Mouse (Mus musculus): ENCODE data around the gene Tubgcp4. TPM values are rescaled to one million over a fixed set of nuclear protein-coding genes. Genes with fewer than 3 reads are reported as not detected.
"Not testable (repeated sequence)": the region's sequence is repeated elsewhere in the genome, so short reads cannot be mapped to it uniquely, and the experiment has no call there.

The Tubgcp4 gene
- polyA plus RNA-seq (2014; fragmentation: Nextera tagmentation; extraction: Ambion mirVana), result 67.8 and 69.3 TPM in 2 replicates

DNA sequence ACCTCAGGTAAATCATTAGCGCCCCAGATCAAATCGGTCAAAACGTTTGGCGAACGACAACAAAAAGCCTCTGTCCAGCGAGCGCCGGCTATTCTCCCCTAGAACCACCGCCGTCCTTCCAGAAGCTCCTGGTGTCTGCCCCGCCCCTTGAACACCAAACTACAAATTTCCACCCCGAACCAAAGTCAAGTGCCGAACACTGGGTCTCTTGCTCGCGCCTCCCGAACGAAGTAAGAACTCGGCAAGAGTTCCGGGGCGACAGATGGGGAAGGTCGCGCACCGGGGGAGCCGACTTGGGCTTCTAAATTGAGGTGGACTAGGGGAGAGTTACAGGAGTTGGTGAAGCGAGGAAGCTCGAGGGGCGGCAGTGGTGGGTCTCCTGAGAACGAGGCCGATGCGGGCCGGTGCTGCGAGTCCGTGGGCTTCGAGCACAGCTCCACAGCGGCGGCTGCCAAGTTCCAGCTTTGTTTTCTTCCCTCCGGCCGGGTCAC is at the start of gene Tubgcp4:
Tubgcp4 (plus strand) TSS at position 174 of the 491 bp plus-strand sequence.
- Histone ChIP-seq H3K4me3 (ENCODE audit: low read depth, low read length) (peak within 1 kb of the TSS; percentile 72), H3K27ac (ENCODE audit: low read depth, low read length) (peak within 1 kb of the TSS; percentile 64; the same call in 1 of the 2 replicates), H3K4me1 (ENCODE audit: control insufficient read depth, insufficient read depth, low read length) (peaks cover 20% of the 10 kb centered on the region), H3K27me3 (ENCODE audit: control insufficient read depth, insufficient read depth, low read length) (no peaks in the 10 kb centered on the region), H3K9me3 (ENCODE audit: control insufficient read depth, low read length) (no peaks in the 10 kb centered on the region), H3K36me3 (ENCODE audit: control insufficient read depth, insufficient read depth, low read length) (peaks cover 6% of the 10 kb centered on the region), H3K9ac (ENCODE audit: low read length) (peak within 1 kb of the TSS; percentile 84), H3K4me2 (peak within 1 kb of the TSS; percentile 82)
- DNase-seq (ENCODE audit: low spot score, missing footprints) (no peak), ATAC-seq (ENCODE audit: low FRiP score) (no peak; the same call in 1 of the 2 replicates)
- under 1% methylated on average over 38 of the region's 38 CpGs for WGBS

DNA sequence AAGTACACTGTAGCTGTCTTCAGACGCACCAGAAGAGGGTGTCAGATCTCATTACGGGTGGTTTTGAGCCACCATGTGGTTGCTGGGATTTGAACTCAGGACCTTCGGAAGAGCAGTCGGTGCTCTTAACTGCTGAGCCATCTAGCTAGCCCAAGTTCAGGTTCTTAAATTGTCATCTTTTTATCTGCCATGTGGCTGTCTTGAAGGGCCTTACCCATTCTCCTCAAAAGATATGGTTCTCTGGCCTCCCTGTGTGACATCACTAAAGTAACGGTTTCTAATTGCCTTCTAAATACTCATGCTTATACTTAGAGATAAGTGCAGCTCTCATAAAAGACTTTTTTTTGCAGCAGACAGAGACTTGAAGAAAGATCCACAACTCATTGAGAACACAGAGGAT is 44.2 kb upstream of the Tubgcp4 start:
- not testable (repeated sequence) for H3K27ac ChIP-seq (ENCODE audit: low read depth, low read length); H3K4me3 ChIP-seq (ENCODE audit: low read depth, low read length); ATAC-seq (ENCODE audit: low FRiP score); H3K36me3 ChIP-seq (ENCODE audit: control insufficient read depth, insufficient read depth, low read length); H3K27me3 ChIP-seq (ENCODE audit: control insufficient read depth, insufficient read depth, low read length); DNase-seq (ENCODE audit: low spot score, missing footprints); H3K9me3 ChIP-seq (ENCODE audit: control insufficient read depth, low read length); H3K4me2 ChIP-seq; H3K4me1 ChIP-seq (ENCODE audit: control insufficient read depth, insufficient read depth, low read length); H3K9ac ChIP-seq (ENCODE audit: low read length)
- 86% methylated on average over 5 of the region's 5 CpGs for WGBS

DNA sequence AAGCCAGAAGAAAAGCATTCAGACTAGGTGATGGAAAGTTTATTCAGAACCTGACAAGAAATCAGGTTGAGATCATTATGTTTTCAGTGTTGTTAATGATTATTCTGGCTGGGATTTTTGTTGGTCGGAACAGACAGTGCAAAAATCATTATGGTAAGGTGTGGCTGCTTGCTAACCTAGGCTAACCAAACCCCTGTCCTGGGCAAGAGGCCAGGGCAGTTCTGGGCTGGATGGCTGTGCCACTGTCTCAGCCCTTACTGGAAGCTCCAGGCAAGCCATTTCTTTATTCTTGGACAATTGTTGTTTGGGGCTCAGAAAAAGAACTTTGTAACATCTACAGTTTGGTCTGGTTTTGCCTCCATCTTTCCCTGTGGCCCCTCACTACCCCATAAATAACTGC is 42.9 kb upstream of the Tubgcp4 start:
- no peak overlapping the region for H3K4me3 ChIP-seq (ENCODE audit: low read depth, low read length)
- no peak overlapping the region for H3K9ac ChIP-seq (ENCODE audit: low read length)
- no peak overlapping the region for H3K4me2 ChIP-seq
- H3K4me1 ChIP-seq (ENCODE audit: control insufficient read depth, insufficient read depth, low read length), result no peaks in the 10 kb centered on the region
- WGBS, result 93% methylated on average over 1 of the region's 1 CpGs
- no peak for ATAC-seq (ENCODE audit: low FRiP score)
- DNase-seq (ENCODE audit: low spot score, missing footprints), result no peak
- H3K9me3 ChIP-seq (ENCODE audit: control insufficient read depth, low read length), result no peaks in the 10 kb centered on the region
- H3K27me3 ChIP-seq (ENCODE audit: control insufficient read depth, insufficient read depth, low read length), result no peaks in the 10 kb centered on the region
- H3K27ac ChIP-seq (ENCODE audit: low read depth, low read length), result no peak overlapping the region
- H3K36me3 ChIP-seq (ENCODE audit: control insufficient read depth, insufficient read depth, low read length), result no peaks in the 10 kb centered on the region

DNA sequence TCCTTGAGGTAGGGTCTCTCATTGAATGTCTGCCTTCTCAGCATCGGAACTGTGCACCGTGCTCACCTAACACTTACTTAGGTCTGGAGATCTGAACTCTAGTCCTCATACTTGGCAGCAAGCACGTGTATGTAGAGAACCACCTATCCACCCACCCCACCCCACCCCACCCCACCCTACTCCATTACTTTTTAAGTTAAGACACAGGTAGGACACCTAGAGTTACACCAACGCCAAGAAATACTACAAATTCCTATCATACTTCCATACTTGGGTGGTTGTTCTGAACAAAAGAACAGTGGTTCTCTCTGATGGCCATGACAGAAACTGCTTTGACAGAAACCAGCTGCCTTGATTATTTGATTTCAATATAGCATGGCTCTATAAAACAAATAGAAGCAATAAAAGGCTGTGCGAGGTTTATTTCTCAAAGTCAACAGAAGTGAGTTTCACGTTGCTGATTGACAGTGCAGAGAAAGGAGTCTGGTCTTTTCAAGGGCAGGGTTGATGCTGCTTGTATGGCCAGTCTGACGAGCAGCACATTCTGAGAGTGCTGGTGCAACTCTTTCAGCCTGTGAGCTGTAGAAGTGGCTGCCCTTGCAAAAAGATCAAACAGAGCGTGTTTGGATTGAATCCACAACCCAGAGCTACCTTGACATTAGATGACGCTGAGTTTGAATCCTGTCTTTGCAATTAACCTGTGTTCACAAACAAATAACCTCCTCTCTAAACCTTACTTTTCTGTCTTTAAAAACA is 41.4 kb upstream of the Tubgcp4 start:
- H3K4me1 ChIP-seq (ENCODE audit: control insufficient read depth, insufficient read depth, low read length), result no peaks in the 10 kb centered on the region
- WGBS, result 77% methylated on average over 9 of the region's 9 CpGs

GRCm38 (mm10) chr2:121132822-121133221 is 37.6 kb upstream of the Tubgcp4 start:
- ATAC-seq (ENCODE audit: low FRiP score), result no peak
- Histone ChIP-seq H3K27me3 (ENCODE audit: control insufficient read depth, insufficient read depth, low read length) (no peaks in the 10 kb centered on the region), H3K4me3 (ENCODE audit: low read depth, low read length) (no peak overlapping the region), H3K9me3 (ENCODE audit: control insufficient read depth, low read length) (no peaks in the 10 kb centered on the region), H3K36me3 (ENCODE audit: control insufficient read depth, insufficient read depth, low read length) (no peaks in the 10 kb centered on the region), H3K4me2 (no peak overlapping the region), H3K9ac (ENCODE audit: low read length) (no peak overlapping the region), H3K4me1 (ENCODE audit: control insufficient read depth, insufficient read depth, low read length) (no peaks in the 10 kb centered on the region), H3K27ac (ENCODE audit: low read depth, low read length) (no peak overlapping the region)
- DNase-seq (ENCODE audit: low spot score, missing footprints), result no peak
- 66% methylated on average over 1 of the region's 1 CpGs for WGBS

More for the DNA sequence above, 41.4 kb upstream of the Tubgcp4 start:
- ATAC-seq (ENCODE audit: low FRiP score), result no peak
- H3K27me3 ChIP-seq (ENCODE audit: control insufficient read depth, insufficient read depth, low read length), result no peaks in the 10 kb centered on the region
- DNase-seq (ENCODE audit: low spot score, missing footprints), result no peak
- no peaks in the 10 kb centered on the region for H3K9me3 ChIP-seq (ENCODE audit: control insufficient read depth, low read length)
- no peak overlapping the region for H3K4me2 ChIP-seq
- H3K27ac ChIP-seq (ENCODE audit: low read depth, low read length), result no peak overlapping the region
- no peak overlapping the region for H3K4me3 ChIP-seq (ENCODE audit: low read depth, low read length)
- H3K36me3 ChIP-seq (ENCODE audit: control insufficient read depth, insufficient read depth, low read length), result no peaks in the 10 kb centered on the region
- H3K9ac ChIP-seq (ENCODE audit: low read length), result no peak overlapping the region

GRCm38 (mm10) chr2:121137371-121137770 is 33.1 kb upstream of the Tubgcp4 start:
- Histone ChIP-seq H3K27me3 (ENCODE audit: control insufficient read depth, insufficient read depth, low read length) (no peaks in the 10 kb centered on the region), H3K4me1 (ENCODE audit: control insufficient read depth, insufficient read depth, low read length) (peaks cover 17% of the 10 kb centered on the region), H3K9me3 (ENCODE audit: control insufficient read depth, low read length) (peaks cover 6% of the 10 kb centered on the region; the same call in 1 of the 2 replicates), H3K4me3 (ENCODE audit: low read depth, low read length) (no peak overlapping the region), H3K36me3 (ENCODE audit: control insufficient read depth, insufficient read depth, low read length) (peaks cover 13% of the 10 kb centered on the region), H3K4me2 (no peak overlapping the region), H3K9ac (ENCODE audit: low read length) (no peak overlapping the region), H3K27ac (ENCODE audit: low read depth, low read length) (no peak overlapping the region)
- WGBS, result 98% methylated on average over 4 of the region's 4 CpGs
- ATAC-seq (ENCODE audit: low FRiP score), result no peak
- no peak for DNase-seq (ENCODE audit: low spot score, missing footprints)

GRCm38 (mm10) chr2:121139266-121140017 is 31.0 kb upstream of the Tubgcp4 start:
- Histone ChIP-seq H3K4me3 (ENCODE audit: low read depth, low read length) (peak overlapping the region; percentile 67), H3K27ac (ENCODE audit: low read depth, low read length) (peak overlapping the region; percentile 96), H3K4me1 (ENCODE audit: control insufficient read depth, insufficient read depth, low read length) (peaks cover 17% of the 10 kb centered on the region), H3K4me2 (peak overlapping the region; percentile 95), H3K36me3 (ENCODE audit: control insufficient read depth, insufficient read depth, low read length) (peaks cover 13% of the 10 kb centered on the region), H3K27me3 (ENCODE audit: control insufficient read depth, insufficient read depth, low read length) (no peaks in the 10 kb centered on the region), H3K9me3 (ENCODE audit: control insufficient read depth, low read length) (peaks cover 6% of the 10 kb centered on the region; the same call in 1 of the 2 replicates), H3K9ac (ENCODE audit: low read length) (peak overlapping the region; percentile 85)
- ATAC-seq (ENCODE audit: low FRiP score), result no peak; the same call in 1 of the 2 replicates
- WGBS, result 59% methylated on average over 29 of the region's 29 CpGs
- DNase-seq (ENCODE audit: low spot score, missing footprints), result no peak

- H3K9ac ChIP-seq (ENCODE audit: low read length), result peak within 1 kb of the TSS; percentile 85
- 1% methylated on average over 87 of the region's 87 CpGs for WGBS
- ATAC-seq (ENCODE audit: low FRiP score) (peak; percentile 95), DNase-seq (ENCODE audit: low spot score, missing footprints) (peak; percentile 100)
- peaks cover 17% of the 10 kb centered on the region for H3K4me1 ChIP-seq (ENCODE audit: control insufficient read depth, insufficient read depth, low read length)
- no peaks in the 10 kb centered on the region for H3K27me3 ChIP-seq (ENCODE audit: control insufficient read depth, insufficient read depth, low read length)
- H3K27ac ChIP-seq (ENCODE audit: low read depth, low read length), result peak within 1 kb of the TSS; percentile 96
- peaks cover 13% of the 10 kb centered on the region for H3K36me3 ChIP-seq (ENCODE audit: control insufficient read depth, insufficient read depth, low read length)
- peak within 1 kb of the TSS; percentile 67 for H3K4me3 ChIP-seq (ENCODE audit: low read depth, low read length)
- H3K4me2 ChIP-seq, result peak within 1 kb of the TSS; percentile 95
- peaks cover 6% of the 10 kb centered on the region; the same call in 1 of the 2 replicates for H3K9me3 ChIP-seq (ENCODE audit: control insufficient read depth, low read length)
Observed at GRCm38 (mm10) chr2:121140018-121140882, 30.2 kb upstream of the Tubgcp4 start, which contains the start of the genes Adal and Lcmt2. TSS of gene Adal (plus strand) at chr2:121140428. TSS of gene Lcmt2 (minus strand) at chr2:121140653.
